Mouse (Mus musculus): ENCODE measurements around the gene Tnfrsf22. TPM values are rescaled to one million over a fixed set of nuclear protein-coding genes. Genes with fewer than 3 reads are reported as not detected.

Gene Tnfrsf22
- polyA plus RNA-seq, 1 experiment, result 0.57 TPM

DNA sequence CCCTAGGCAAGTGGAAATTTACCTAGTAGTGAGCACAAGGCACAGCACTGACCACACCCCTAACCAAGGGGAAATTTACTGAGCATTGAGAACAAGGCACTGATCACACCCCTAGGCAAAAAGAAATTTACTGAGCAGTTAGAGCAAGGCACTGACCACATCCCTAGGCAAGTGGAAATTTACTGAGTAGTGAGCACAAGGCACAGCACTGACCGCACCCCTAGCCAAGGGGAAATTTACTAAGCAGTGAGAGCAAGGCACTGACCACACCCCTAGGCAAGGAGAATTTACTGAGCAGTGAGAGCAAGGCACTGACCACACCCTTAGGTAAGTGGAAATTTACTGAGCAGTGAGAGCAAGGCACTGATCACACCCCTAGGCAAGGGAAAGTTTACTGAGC is 12.8 kb downstream of the Tnfrsf22 start:
- H3K4me1 ChIP-seq (ENCODE audit: control insufficient read depth, insufficient read depth, low read length), result no peaks in the 10 kb centered on the region; the same call in 1 of the 2 replicates
- WGBS, result 77% methylated on average over 1 of the region's 1 CpGs

DNA sequence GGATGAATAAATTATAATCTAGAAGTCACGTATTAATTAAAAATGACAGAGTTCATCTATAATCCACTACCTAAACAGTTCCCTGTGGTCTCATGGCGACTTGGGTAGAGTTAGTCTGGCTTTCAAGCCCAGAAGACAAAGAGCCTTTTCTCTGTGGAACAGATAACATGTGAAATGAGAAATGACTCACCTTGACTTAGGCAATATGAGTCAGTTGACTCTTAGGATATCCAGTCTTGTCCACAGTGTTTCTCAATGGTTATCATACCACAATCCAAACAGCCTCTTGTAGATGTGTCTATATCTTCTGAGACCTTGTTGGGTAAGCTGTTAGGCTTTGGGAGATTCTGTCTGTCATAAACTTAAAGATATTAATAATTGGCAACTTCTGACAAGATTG is 18.0 kb downstream of the Tnfrsf22 start:
- Histone ChIP-seq H3K27ac (ENCODE audit: control insufficient read depth, insufficient read depth, low read depth, low read length, poor library complexity) (no peak overlapping the region), H3K4me1 (ENCODE audit: control insufficient read depth, insufficient read depth, low read length) (no peaks in the 10 kb centered on the region; the same call in 1 of the 2 replicates), H3K4me3 (replicated peaks; ENCODE audit: control insufficient read depth, low read depth, low read length) (no peak overlapping the region)
- 57% methylated on average over 2 of the region's 2 CpGs for WGBS
- TF ChIP-seq CTCF (IDR thresholded peaks at IDR 0.05; ENCODE audit: control insufficient read depth, insufficient read depth, low read length) (no peak), POLR2A (IDR thresholded peaks at IDR 0.05; ENCODE audit: borderline replicate concordance, control insufficient read depth, low read depth, low read length) (no peak)

More for the DNA sequence above, 12.8 kb downstream of the Tnfrsf22 start:
- no peak overlapping the region for H3K27ac ChIP-seq (ENCODE audit: control insufficient read depth, insufficient read depth, low read depth, low read length, poor library complexity)
- H3K4me3 ChIP-seq (replicated peaks; ENCODE audit: control insufficient read depth, low read depth, low read length), result no peak overlapping the region
- TF ChIP-seq POLR2A (IDR thresholded peaks at IDR 0.05; ENCODE audit: borderline replicate concordance, control insufficient read depth, low read depth, low read length) (no peak), CTCF (IDR thresholded peaks at IDR 0.05; ENCODE audit: control insufficient read depth, insufficient read depth, low read length) (no peak)

DNA sequence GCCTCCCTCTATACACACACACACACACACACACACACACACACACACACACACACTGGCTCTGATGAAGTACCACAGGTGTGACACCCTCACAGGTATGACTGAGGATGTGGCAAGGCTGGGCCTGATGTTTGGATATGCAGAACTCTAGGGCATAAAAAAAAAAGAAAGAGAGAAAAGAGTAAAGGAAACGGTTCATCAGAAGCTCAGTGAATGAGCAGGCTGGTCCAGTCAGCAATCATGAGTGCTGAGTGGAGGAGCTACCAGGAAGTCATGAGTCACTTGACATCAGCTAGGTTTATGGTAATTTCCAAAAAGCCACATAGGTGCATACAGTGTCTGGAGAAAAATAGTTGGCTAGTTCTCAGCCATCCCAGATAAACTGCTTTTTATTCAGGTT is 20.0 kb downstream of the Tnfrsf22 start:
- no peak for TF ChIP-seq CTCF (IDR thresholded peaks at IDR 0.05; ENCODE audit: control insufficient read depth, insufficient read depth, low read length)
- no peak overlapping the region for H3K4me3 ChIP-seq (replicated peaks; ENCODE audit: control insufficient read depth, low read depth, low read length)
- WGBS, result 6% methylated on average over 1 of the region's 1 CpGs
- H3K27ac ChIP-seq (ENCODE audit: control insufficient read depth, insufficient read depth, low read depth, low read length, poor library complexity), result no peak overlapping the region
- no peaks in the 10 kb centered on the region; the same call in 1 of the 2 replicates for H3K4me1 ChIP-seq (ENCODE audit: control insufficient read depth, insufficient read depth, low read length)

DNA sequence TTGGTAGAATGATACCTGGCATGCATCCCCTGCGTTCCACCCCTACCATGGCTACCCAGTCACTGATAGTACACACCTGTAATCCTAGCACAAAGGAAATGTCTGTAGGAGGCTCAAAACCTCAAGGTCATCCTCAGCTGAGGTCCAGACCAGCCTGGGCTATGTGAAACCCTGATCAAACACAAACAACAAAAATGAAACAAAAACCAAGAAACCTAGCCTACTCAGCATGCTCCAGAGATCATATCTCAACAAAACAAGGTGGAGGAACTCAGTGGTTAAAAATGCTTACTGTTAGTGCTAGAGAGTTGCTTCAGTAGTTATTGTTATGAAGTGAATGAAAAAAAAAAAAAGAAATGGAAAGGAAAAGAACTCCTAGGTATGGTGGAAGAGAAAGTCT is 20.9 kb downstream of the Tnfrsf22 start, which contains the start of gene Tnfrsf26:
Gene Tnfrsf26 (minus strand): TSS at position 183 of the 400 bp plus-strand sequence.
- H3K4me3 ChIP-seq (replicated peaks; ENCODE audit: control insufficient read depth, low read depth, low read length), result peak within 1 kb of the TSS; percentile 63
- 45% methylated on average over 1 of the region's 1 CpGs for WGBS
- H3K4me1 ChIP-seq (ENCODE audit: control insufficient read depth, insufficient read depth, low read length), result no peaks in the 10 kb centered on the region; the same call in none of the 2 replicates
- TF ChIP-seq POLR2A (IDR thresholded peaks at IDR 0.05; ENCODE audit: borderline replicate concordance, control insufficient read depth, low read depth, low read length) (no peak), CTCF (IDR thresholded peaks at IDR 0.05; ENCODE audit: control insufficient read depth, insufficient read depth, low read length) (no peak)
- peak within 1 kb of the TSS; percentile 87 for H3K27ac ChIP-seq (ENCODE audit: control insufficient read depth, insufficient read depth, low read depth, low read length, poor library complexity)

DNA sequence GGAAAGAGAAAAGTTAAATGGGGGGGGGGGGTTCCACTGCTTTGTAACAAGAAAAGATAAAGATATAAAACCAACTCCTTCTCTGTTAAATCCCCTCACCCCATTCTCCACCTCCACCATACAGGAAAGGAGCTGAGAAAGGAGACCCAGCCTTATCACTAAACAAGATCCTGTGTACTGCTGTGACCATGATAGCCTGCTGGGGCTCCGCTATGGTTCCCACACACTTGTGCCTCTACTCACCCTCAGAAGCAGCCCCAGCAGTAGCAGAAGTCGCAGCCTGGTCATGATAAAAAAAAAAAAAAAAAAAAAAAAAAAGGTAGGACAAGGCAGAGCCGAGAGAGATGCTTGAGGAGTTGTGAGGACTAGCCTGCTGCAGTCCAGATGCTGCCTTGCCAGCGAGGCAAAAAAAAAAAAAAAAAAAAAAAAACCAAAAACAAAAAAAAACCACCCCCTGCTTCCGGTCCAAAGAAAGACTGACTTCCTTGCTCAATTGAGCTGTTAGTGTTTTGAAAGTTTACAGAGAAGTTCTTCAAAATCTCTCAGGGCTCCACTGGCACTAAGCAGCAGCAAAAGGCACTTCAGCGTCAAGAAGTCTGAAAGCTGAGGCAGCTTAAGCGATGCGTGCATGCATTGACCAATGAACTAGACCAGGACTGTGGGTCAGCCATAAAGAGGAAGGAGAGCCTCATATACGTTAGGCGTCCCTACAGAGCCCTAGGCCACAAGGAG is 21.7 kb downstream of the Tnfrsf22 start:
- H3K27ac ChIP-seq (ENCODE audit: control insufficient read depth, insufficient read depth, low read depth, low read length, poor library complexity), result peak overlapping the region; percentile 87
- TF ChIP-seq CTCF (IDR thresholded peaks at IDR 0.05; ENCODE audit: control insufficient read depth, insufficient read depth, low read length) (no peak), POLR2A (IDR thresholded peaks at IDR 0.05; ENCODE audit: borderline replicate concordance, control insufficient read depth, low read depth, low read length) (no peak)
- no peaks in the 10 kb centered on the region; the same call in none of the 2 replicates for H3K4me1 ChIP-seq (ENCODE audit: control insufficient read depth, insufficient read depth, low read length)
- under 1% methylated on average over 10 of the region's 10 CpGs for WGBS
- H3K4me3 ChIP-seq (replicated peaks; ENCODE audit: control insufficient read depth, low read depth, low read length), result peak overlapping the region; percentile 63

DNA sequence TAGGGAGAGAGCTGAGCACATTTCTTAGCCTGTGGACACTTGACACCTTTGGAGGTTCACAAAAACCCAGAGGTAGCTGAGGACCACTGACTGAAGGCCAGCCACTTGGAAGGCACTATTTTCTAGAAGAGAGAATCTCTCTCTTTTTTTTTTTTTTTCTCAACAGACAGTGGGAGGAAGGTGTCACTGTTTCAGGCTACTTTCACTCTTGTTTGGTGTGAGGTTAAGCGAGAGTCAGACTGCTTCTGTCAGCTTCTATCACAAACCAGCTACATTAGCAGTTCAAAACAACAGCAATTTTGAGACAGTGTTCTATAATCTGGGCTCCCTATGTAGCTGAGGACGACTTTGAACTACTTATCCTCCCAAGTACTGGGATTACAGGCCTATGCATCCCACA is 23.3 kb downstream of the Tnfrsf22 start:
- TF ChIP-seq POLR2A (IDR thresholded peaks at IDR 0.05; ENCODE audit: borderline replicate concordance, control insufficient read depth, low read depth, low read length), result no peak
- no peak for TF ChIP-seq CTCF (IDR thresholded peaks at IDR 0.05; ENCODE audit: control insufficient read depth, insufficient read depth, low read length)
- H3K4me3 ChIP-seq (replicated peaks; ENCODE audit: control insufficient read depth, low read depth, low read length), result no peak overlapping the region
- no peak overlapping the region for H3K27ac ChIP-seq (ENCODE audit: control insufficient read depth, insufficient read depth, low read depth, low read length, poor library complexity)
- H3K4me1 ChIP-seq (ENCODE audit: control insufficient read depth, insufficient read depth, low read length), result no peaks in the 10 kb centered on the region; the same call in none of the 2 replicates
- 34% methylated on average over 2 of the region's 2 CpGs for WGBS

DNA sequence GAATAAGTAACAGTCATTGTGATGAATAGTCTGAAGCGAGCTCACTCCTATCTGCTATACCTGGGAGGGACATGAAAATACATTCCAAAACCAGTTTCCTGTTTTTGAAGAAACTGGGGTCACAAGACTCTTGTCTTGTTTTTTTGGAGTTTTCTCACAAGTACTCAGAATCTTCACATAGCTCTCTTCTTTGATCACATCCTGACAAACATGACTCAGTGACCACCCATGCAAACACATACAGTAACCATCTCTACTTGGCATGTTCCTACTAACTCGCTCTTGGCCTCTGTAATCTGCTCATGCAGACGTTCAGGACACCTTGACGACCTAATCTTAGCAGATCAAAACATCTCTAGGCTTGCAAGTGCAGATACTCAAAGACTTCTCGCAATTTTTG is 24.3 kb downstream of the Tnfrsf22 start:
- whole genome bisulfite sequencing, result 21% methylated on average over 5 of the region's 5 CpGs

DNA sequence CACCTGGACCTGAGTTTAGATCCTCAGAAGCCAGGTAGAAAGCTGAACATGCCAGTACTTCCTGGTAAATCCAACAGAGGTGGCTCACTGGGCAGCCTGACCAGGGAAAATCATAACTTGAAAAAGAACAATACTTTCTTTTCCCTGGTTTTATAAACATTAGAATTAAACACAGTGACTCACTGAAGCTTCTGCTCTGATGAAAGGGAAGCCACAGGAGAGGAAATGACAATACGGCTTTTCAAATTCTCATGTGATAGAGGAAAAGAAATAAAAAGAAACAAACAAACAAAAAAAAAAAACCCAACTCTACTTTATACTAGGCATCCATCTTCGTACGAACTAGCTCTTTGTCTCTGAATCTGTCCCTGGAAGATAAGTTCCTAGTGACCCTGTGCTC is 24.9 kb downstream of the Tnfrsf22 start:
- no peaks in the 10 kb centered on the region; the same call in none of the 2 replicates for H3K4me1 ChIP-seq (ENCODE audit: control insufficient read depth, insufficient read depth, low read length)
- H3K27ac ChIP-seq (ENCODE audit: control insufficient read depth, insufficient read depth, low read depth, low read length, poor library complexity), result no peak overlapping the region
- no peak for TF ChIP-seq POLR2A (IDR thresholded peaks at IDR 0.05; ENCODE audit: borderline replicate concordance, control insufficient read depth, low read depth, low read length)
- no peak for TF ChIP-seq CTCF (IDR thresholded peaks at IDR 0.05; ENCODE audit: control insufficient read depth, insufficient read depth, low read length)
- H3K4me3 ChIP-seq (replicated peaks; ENCODE audit: control insufficient read depth, low read depth, low read length), result no peak overlapping the region
- 29% methylated on average over 3 of the region's 3 CpGs for WGBS

More for the DNA sequence above, 24.3 kb downstream of the Tnfrsf22 start:
- H3K4me3 ChIP-seq (replicated peaks; ENCODE audit: control insufficient read depth, low read depth, low read length), result no peak overlapping the region
- H3K27ac ChIP-seq (ENCODE audit: control insufficient read depth, insufficient read depth, low read depth, low read length, poor library complexity), result no peak overlapping the region
- H3K4me1 ChIP-seq (ENCODE audit: control insufficient read depth, insufficient read depth, low read length), result no peaks in the 10 kb centered on the region; the same call in none of the 2 replicates
- TF ChIP-seq POLR2A (IDR thresholded peaks at IDR 0.05; ENCODE audit: borderline replicate concordance, control insufficient read depth, low read depth, low read length), result no peak

All from bone marrow, adult 2 months (tissue).